Mouse (Mus musculus): ENCODE data around the gene Thrb. TPM values are rescaled to one million over a fixed set of nuclear protein-coding genes. Genes with fewer than 3 reads are reported as not detected.
"Not testable (repeated sequence)": the region's sequence is repeated elsewhere in the genome, so short reads cannot be mapped to it uniquely, and the experiment has no call there.

Gene Thrb
- polyA plus RNA-seq, 1 experiment: 0.05 TPM

DNA sequence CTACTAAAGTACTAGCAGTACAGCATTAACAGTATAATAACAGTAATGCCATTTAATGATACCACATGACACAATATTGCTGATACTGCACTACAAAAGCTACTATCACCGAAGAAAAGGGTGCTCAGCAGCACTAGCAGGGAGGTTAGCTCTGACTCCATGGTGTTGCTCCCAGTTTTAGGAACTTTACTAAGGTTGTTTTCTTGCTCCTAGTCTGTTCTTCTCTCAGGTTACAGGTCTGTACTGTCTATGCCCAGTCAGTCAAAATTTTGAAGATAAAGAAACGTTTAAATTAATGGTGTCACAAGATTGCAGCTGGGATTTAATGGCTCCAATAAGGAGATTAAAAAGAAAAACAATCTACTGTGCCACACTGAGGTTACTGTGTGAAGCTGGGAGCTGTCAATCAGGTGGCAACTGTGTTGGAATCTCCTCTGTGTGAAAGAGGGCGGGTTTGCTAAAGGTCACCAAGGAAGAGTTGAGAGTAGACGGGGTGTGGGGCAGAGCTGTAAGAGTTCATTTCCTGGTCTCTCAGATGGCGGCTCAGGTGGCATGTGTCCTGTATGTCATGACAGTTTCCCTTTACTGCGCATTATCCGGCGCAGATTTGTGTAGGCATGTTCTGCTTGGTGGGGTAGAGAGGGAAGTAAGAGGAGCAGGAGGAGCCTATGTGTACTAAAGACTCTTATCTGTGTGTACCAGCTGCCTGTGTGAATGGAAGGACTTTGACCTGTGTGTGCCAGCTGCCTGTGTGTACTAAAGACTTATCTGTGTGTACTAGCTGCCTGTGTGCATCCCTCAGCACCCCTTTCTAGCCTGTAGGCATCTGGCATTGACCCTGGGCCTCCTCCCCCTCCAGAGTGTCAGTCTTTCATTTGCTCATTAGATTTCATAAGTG, 263.0 kb downstream of the Thrb start:
- H3K79me2 ChIP-seq (ENCODE audit: control insufficient read depth, insufficient read depth): no peaks in the 10 kb centered on the region
- H3K27me3 ChIP-seq (ENCODE audit: control insufficient read depth, insufficient read depth, insufficient read length): no peaks in the 10 kb centered on the region
- no peak overlapping the region for H3K4me3 ChIP-seq
- H3K4me2 ChIP-seq (ENCODE audit: low read depth): no peak overlapping the region
- H3K36me3 ChIP-seq (ENCODE audit: control insufficient read depth, insufficient read depth): no peaks in the 10 kb centered on the region
- H3ac ChIP-seq (ENCODE audit: control insufficient read depth, insufficient read length): no peak overlapping the region
- TF ChIP-seq CEBPB (IDR thresholded peaks at IDR 0.05; ENCODE audit: insufficient read depth, poor library complexity, severe bottlenecking): no peak

DNA sequence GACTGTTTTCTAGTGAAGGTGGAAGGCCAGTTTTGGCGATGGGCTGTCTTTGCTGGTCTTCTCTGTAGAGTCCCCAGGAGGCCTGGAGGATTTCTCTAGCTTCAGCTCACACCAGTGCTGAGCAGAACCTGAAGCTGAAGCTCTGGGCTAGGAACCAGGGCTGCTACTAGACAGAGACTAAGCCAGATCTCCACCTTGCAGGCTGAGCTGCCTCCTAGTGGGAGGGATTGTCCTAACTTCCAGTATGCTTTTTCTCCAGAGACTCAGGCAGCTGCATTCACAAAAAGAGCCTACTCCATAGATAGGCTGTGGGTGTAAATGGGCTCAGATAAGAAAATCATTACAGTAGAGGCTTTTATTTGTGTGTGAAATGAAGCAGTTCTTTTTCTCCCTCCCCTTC, 267.4 kb downstream of the Thrb start:
- no peak overlapping the region for H3ac ChIP-seq (ENCODE audit: control insufficient read depth, insufficient read length)
- H3K4me2 ChIP-seq (ENCODE audit: low read depth): no peak overlapping the region
- no peak for TF ChIP-seq REST (IDR thresholded peaks at IDR 0.05; ENCODE audit: insufficient read depth, insufficient read length)
- no peak for TF ChIP-seq E2F4 (IDR thresholded peaks at IDR 0.05; ENCODE audit: insufficient read depth)
- TF ChIP-seq MYOG (IDR thresholded peaks at IDR 0.05; ENCODE audit: control insufficient read depth in 1 of 3, insufficient read depth in 1 of 3, insufficient read length in 2 of 3, low read depth in 2 of 3): no peak
- TF ChIP-seq MAX (IDR thresholded peaks at IDR 0.05; ENCODE audit: low read depth): no peak
- no peak for TF ChIP-seq SRF (IDR thresholded peaks at IDR 0.05; ENCODE audit: control insufficient read depth, insufficient read length, low read depth)
- no peak for TF ChIP-seq TCF3 (IDR thresholded peaks at IDR 0.05; ENCODE audit: insufficient read length, low read depth)
- no peak for TF ChIP-seq TCF12 (IDR thresholded peaks at IDR 0.05; ENCODE audit: insufficient read depth, poor library complexity, severe bottlenecking)
- TF ChIP-seq USF1 (IDR thresholded peaks at IDR 0.05; ENCODE audit: low read depth): no peak
- TF ChIP-seq POLR2A (IDR thresholded peaks at IDR 0.05; ENCODE audit: insufficient read length, low read depth): no peak
- TF ChIP-seq CEBPB (IDR thresholded peaks at IDR 0.05; ENCODE audit: insufficient read depth, poor library complexity, severe bottlenecking): no peak

GRCm38 (mm10) chr14:17929585-17929984, 269.5 kb downstream of the Thrb start:
- Histone ChIP-seq H3K36me3 (ENCODE audit: control insufficient read depth, insufficient read depth) (no peaks in the 10 kb centered on the region), H3K4me2 (ENCODE audit: low read depth) (no peak overlapping the region), H3K79me2 (ENCODE audit: control insufficient read depth, insufficient read depth) (no peaks in the 10 kb centered on the region), H3K4me3 (no peak overlapping the region), H3K27me3 (ENCODE audit: control insufficient read depth, insufficient read depth, insufficient read length) (no peaks in the 10 kb centered on the region), H3ac (ENCODE audit: control insufficient read depth, insufficient read length) (no peak overlapping the region)
- TF ChIP-seq CEBPB (IDR thresholded peaks at IDR 0.05; ENCODE audit: insufficient read depth, poor library complexity, severe bottlenecking): no peak
- no peak for TF ChIP-seq MAX (IDR thresholded peaks at IDR 0.05; ENCODE audit: low read depth)
- no peak for TF ChIP-seq POLR2A (IDR thresholded peaks at IDR 0.05; ENCODE audit: insufficient read length, low read depth)
- TF ChIP-seq USF1 (IDR thresholded peaks at IDR 0.05; ENCODE audit: low read depth): no peak
- TF ChIP-seq REST (IDR thresholded peaks at IDR 0.05; ENCODE audit: insufficient read depth, insufficient read length): no peak
- TF ChIP-seq TCF12 (IDR thresholded peaks at IDR 0.05; ENCODE audit: insufficient read depth, poor library complexity, severe bottlenecking): no peak
- no peak for TF ChIP-seq POLR2AphosphoS2 (IDR thresholded peaks at IDR 0.05; ENCODE audit: insufficient read length, low read depth)
- no peak for TF ChIP-seq MYOG (IDR thresholded peaks at IDR 0.05; ENCODE audit: control insufficient read depth in 1 of 3, insufficient read depth in 1 of 3, insufficient read length in 2 of 3, low read depth in 2 of 3)

More for the DNA sequence above, 267.4 kb downstream of the Thrb start:
- Histone ChIP-seq H3K27me3 (ENCODE audit: control insufficient read depth, insufficient read depth, insufficient read length) (no peaks in the 10 kb centered on the region), H3K4me3 (no peak overlapping the region), H3K36me3 (ENCODE audit: control insufficient read depth, insufficient read depth) (no peaks in the 10 kb centered on the region), H3K79me2 (ENCODE audit: control insufficient read depth, insufficient read depth) (no peaks in the 10 kb centered on the region)

GRCm38 (mm10) chr14:17933475-17933874, 273.4 kb downstream of the Thrb start:
- Histone ChIP-seq H3K36me3 (ENCODE audit: control insufficient read depth, insufficient read depth) (no peaks in the 10 kb centered on the region), H3K4me2 (ENCODE audit: low read depth) (no peak overlapping the region), H3K79me2 (ENCODE audit: control insufficient read depth, insufficient read depth) (no peaks in the 10 kb centered on the region), H3K27me3 (ENCODE audit: control insufficient read depth, insufficient read depth, insufficient read length) (no peaks in the 10 kb centered on the region), H3ac (ENCODE audit: control insufficient read depth, insufficient read length) (no peak overlapping the region), H3K4me3 (no peak overlapping the region)
- TF ChIP-seq MYOG (IDR thresholded peaks at IDR 0.05; ENCODE audit: control insufficient read depth in 1 of 3, insufficient read depth in 1 of 3, insufficient read length in 2 of 3, low read depth in 2 of 3) (no peak), TCF3 (IDR thresholded peaks at IDR 0.05; ENCODE audit: insufficient read length, low read depth) (no peak), USF1 (IDR thresholded peaks at IDR 0.05; ENCODE audit: low read depth) (no peak), E2F4 (IDR thresholded peaks at IDR 0.05; ENCODE audit: insufficient read depth) (no peak), POLR2AphosphoS2 (IDR thresholded peaks at IDR 0.05; ENCODE audit: insufficient read length, low read depth) (no peak), TCF12 (IDR thresholded peaks at IDR 0.05; ENCODE audit: insufficient read depth, poor library complexity, severe bottlenecking) (no peak), MAX (IDR thresholded peaks at IDR 0.05; ENCODE audit: low read depth) (no peak), REST (IDR thresholded peaks at IDR 0.05; ENCODE audit: insufficient read depth, insufficient read length) (no peak), SRF (IDR thresholded peaks at IDR 0.05; ENCODE audit: control insufficient read depth, insufficient read length, low read depth) (no peak), CEBPB (IDR thresholded peaks at IDR 0.05; ENCODE audit: insufficient read depth, poor library complexity, severe bottlenecking) (no peak), MYOD1 (IDR thresholded peaks at IDR 0.05; ENCODE audit: control insufficient read depth in 1 of 3, insufficient read length in 2 of 3, low read depth in 2 of 3) (no peak), POLR2A (IDR thresholded peaks at IDR 0.05; ENCODE audit: insufficient read length, low read depth) (no peak)

- not testable (repeated sequence) for H3K79me2 ChIP-seq (ENCODE audit: control insufficient read depth, insufficient read depth); H3ac ChIP-seq (ENCODE audit: control insufficient read depth, insufficient read length); H3K4me2 ChIP-seq (ENCODE audit: low read depth); H3K4me3 ChIP-seq; H3K27me3 ChIP-seq (ENCODE audit: control insufficient read depth, insufficient read depth, insufficient read length); H3K36me3 ChIP-seq (ENCODE audit: control insufficient read depth, insufficient read depth)
Measured at GRCm38 (mm10) chr14:17934779-17935178, 274.7 kb downstream of the Thrb start.
